In the genomic region with DNA sequence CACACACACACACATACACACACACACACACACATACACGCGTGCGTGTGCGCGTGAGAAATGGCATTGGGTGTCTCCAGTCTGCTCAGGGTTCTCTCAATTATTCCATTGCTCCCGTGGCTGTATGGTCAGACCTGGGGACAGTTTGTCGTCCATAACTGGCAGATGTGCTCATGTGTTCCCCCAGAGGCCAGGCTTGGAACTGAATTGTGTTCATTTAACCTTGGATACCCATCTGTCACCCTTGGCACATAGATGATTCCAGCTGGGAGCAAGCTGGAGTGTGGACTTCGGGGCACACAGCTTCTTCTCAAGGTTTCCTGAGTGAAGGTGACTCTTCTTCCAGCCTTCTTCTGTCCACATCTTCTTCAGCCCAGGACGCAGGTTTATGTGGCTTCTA, we compare ENCODE assay signal across 15 mouse cellular contexts. TPM values are rescaled to one million over a fixed set of nuclear protein-coding genes. Genes with fewer than 3 reads are reported as not detected.
DNase-seq lines count a peak whose midpoint lies in the region; ATAC-seq and TF ChIP-seq lines count a peak whose summit lies in the region.
"Had no signal": no experiment of that assay in that cellular context is flagged by ENCODE, and none has a peak within 500 bp of the region (broad histone marks: within the 10 kb centered on the region; RNA-seq: fewer than 3 reads in every experiment).

No protein-coding gene starts in this region.

- no peak overlapping the region for H3K4me2 ChIP-seq in heart, postnatal 0 days (ENCODE audit: low read depth, low read length)
- no peak overlapping the region for H3K4me2 ChIP-seq in liver, postnatal 0 days (ENCODE audit: low read depth, low read length)
- H3K4me2 ChIP-seq in liver, embryonic 11.5 days: no peak overlapping the region
- H3K4me2 ChIP-seq: limb, embryonic 15.5 days; neural tube, embryonic 15.5 days had no signal

- H3K9ac ChIP-seq in heart, postnatal 0 days (replicated peaks; ENCODE audit: low read depth, low read length): no peak overlapping the region
- H3K9ac ChIP-seq in liver, postnatal 0 days (replicated peaks): no peak overlapping the region
- H3K9ac ChIP-seq in liver, embryonic 11.5 days (ENCODE audit: low read depth, low read length): no peak overlapping the region
- H3K9ac ChIP-seq: limb, embryonic 15.5 days; neural tube, embryonic 15.5 days had no signal

- H3K9me3 ChIP-seq in heart, postnatal 0 days (replicated peaks; ENCODE audit: control insufficient read depth, low read length): no peaks in the 10 kb centered on the region
- H3K9me3 ChIP-seq in liver, postnatal 0 days (ENCODE audit: low read length): no peaks in the 10 kb centered on the region
- H3K9me3 ChIP-seq in liver, embryonic 11.5 days (ENCODE audit: control insufficient read depth, low read length): no peaks in the 10 kb centered on the region
- H3K9me3 ChIP-seq in limb, embryonic 10.5 days (replicated peaks): no peaks in the 10 kb centered on the region
- H3K9me3 ChIP-seq: limb, embryonic 15.5 days; neural tube, embryonic 15.5 days had no signal

- no peaks in the 10 kb centered on the region for H3K4me1 ChIP-seq in heart, postnatal 0 days (ENCODE audit: control insufficient read depth, insufficient read depth)
- peaks cover 4% of the 10 kb centered on the region; the same call in 1 of the 2 replicates for H3K4me1 ChIP-seq in liver, postnatal 0 days (ENCODE audit: insufficient read depth)
- no peaks in the 10 kb centered on the region for H3K4me1 ChIP-seq in liver, embryonic 11.5 days (replicated peaks; ENCODE audit: control insufficient read depth, insufficient read depth, low read length)
- H3K4me1 ChIP-seq in limb, embryonic 10.5 days: peaks cover 60% of the 10 kb centered on the region

- DNase-seq in heart, postnatal 0 days (ENCODE audit: low spot score): no peak
- no peak for DNase-seq in heart, adult 11 months
- DNase-seq in liver, postnatal 0 days: no peak
- DNase-seq in liver, embryonic 11.5 days (ENCODE audit: low spot score): no peak
- DNase-seq in ES-CJ7 (ENCODE audit: low read depth, low spot score): peak; percentile 30
- no peak for DNase-seq in limb, embryonic 10.5 days (ENCODE audit: low spot score)
- DNase-seq in adrenal gland, adult 18-20 months (ENCODE audit: low spot score in 2 of 2): no peak
- DNase-seq: adrenal gland, adult 8-10 months; cerebellum, adult 11 months; gastrocnemius, postnatal 14 days; lung, postnatal 10 days; thymus, postnatal 4 days had no signal

- no peaks in the 10 kb centered on the region for H3K36me3 ChIP-seq in heart, postnatal 0 days (replicated peaks; ENCODE audit: control insufficient read depth, insufficient read depth, low read length)
- no peaks in the 10 kb centered on the region for H3K36me3 ChIP-seq in liver, postnatal 0 days (replicated peaks; ENCODE audit: insufficient read depth, low read length)
- H3K36me3 ChIP-seq in liver, embryonic 11.5 days (ENCODE audit: control insufficient read depth, insufficient read depth, low read length): no peaks in the 10 kb centered on the region
- no peaks in the 10 kb centered on the region for H3K36me3 ChIP-seq in limb, embryonic 10.5 days
- H3K36me3 ChIP-seq: limb, embryonic 15.5 days; neural tube, embryonic 15.5 days had no signal

- H3K27me3 ChIP-seq in heart, postnatal 0 days (ENCODE audit: control insufficient read depth, insufficient read depth, low read length): no peaks in the 10 kb centered on the region
- no peaks in the 10 kb centered on the region for H3K27me3 ChIP-seq in liver, postnatal 0 days (ENCODE audit: insufficient read depth, low read length)
- H3K27me3 ChIP-seq in liver, embryonic 11.5 days (replicated peaks; ENCODE audit: control insufficient read depth, insufficient read depth, low read length): no peaks in the 10 kb centered on the region
- H3K27me3 ChIP-seq in limb, embryonic 10.5 days (ENCODE audit: low read depth, poor library complexity, severe bottlenecking): no peaks in the 10 kb centered on the region
- H3K27me3 ChIP-seq: limb, embryonic 15.5 days; neural tube, embryonic 15.5 days had no signal

- TF ChIP-seq CTCF in heart, postnatal 0 days (IDR thresholded peaks at IDR 0.05; ENCODE audit: low read depth): peak; percentile 31
- peak; percentile 26; the same call in 1 of the 2 replicates for TF ChIP-seq CTCF in liver, postnatal 0 days (IDR thresholded peaks at IDR 0.05; ENCODE audit: low read depth)

- no peak overlapping the region for H3K4me3 ChIP-seq in heart, postnatal 0 days (ENCODE audit: low read depth, low read length)
- H3K4me3 ChIP-seq in liver, postnatal 0 days (ENCODE audit: low read depth, low read length): no peak overlapping the region
- no peak overlapping the region for H3K4me3 ChIP-seq in liver, embryonic 11.5 days (ENCODE audit: low read depth, low read length)
- H3K4me3 ChIP-seq in limb, embryonic 10.5 days: no peak overlapping the region
- H3K4me3 ChIP-seq: limb, embryonic 15.5 days; neural tube, embryonic 15.5 days had no signal

- no peak overlapping the region for H3K27ac ChIP-seq in heart, postnatal 0 days (ENCODE audit: low read depth)
- H3K27ac ChIP-seq in liver, postnatal 0 days (ENCODE audit: low read depth): no peak overlapping the region
- H3K27ac ChIP-seq in liver, embryonic 11.5 days (ENCODE audit: low read depth, low read length): no peak overlapping the region
- H3K27ac ChIP-seq in limb, embryonic 10.5 days: peak overlapping the region; percentile 66; the same call in 1 of the 2 replicates
- H3K27ac ChIP-seq: limb, embryonic 15.5 days; neural tube, embryonic 15.5 days had no signal

- ATAC-seq in heart, postnatal 0 days (ENCODE audit: insufficient read depth, low read depth): no peak
- no peak for ATAC-seq in liver, postnatal 0 days
- ATAC-seq in liver, embryonic 11.5 days (replicated peaks; ENCODE audit: low FRiP score): no peak

- 76% methylated on average over 9 of the region's 9 CpGs for WGBS in heart, postnatal 0 days
- 73% methylated on average over 9 of the region's 9 CpGs for WGBS in liver, postnatal 0 days (ENCODE audit: insufficient replicate concordance)
- 75% methylated on average over 9 of the region's 9 CpGs for WGBS in liver, embryonic 11.5 days
- 85% methylated on average over 9 of the region's 9 CpGs for WGBS in limb, embryonic 10.5 days

- TF ChIP-seq EP300 in heart, postnatal 0 days (IDR thresholded peaks at IDR 0.05; ENCODE audit: low read depth): no peak
- TF ChIP-seq EP300 in liver, postnatal 0 days (IDR thresholded peaks at IDR 0.05; ENCODE audit: low read depth): no peak

RNA-seq across cellular contexts. Expression of a gene that starts 31.6 kb away (rescaled TPM):
- 12.0 and 14.3 TPM in 2 replicates for total RNA-seq in heart, postnatal 0 days (2014; rRNA removed; ENCODE audit: low replicate concordance)
- 9.0 and 9.7 TPM in 2 replicates for polyA plus RNA-seq in heart, postnatal 0 days (2015; fragmentation: Nextera tagmentation; extraction: Ambion mirVana)
- 0.15 and 0.24 TPM in 2 replicates for polyA plus RNA-seq in liver, postnatal 0 days (2015; fragmentation: Nextera tagmentation; extraction: Ambion mirVana)
- polyA plus RNA-seq in liver, embryonic 11.5 days (2014; fragmentation: Nextera tagmentation; extraction: Ambion mirVana): 3.3 TPM in 2 replicates
- 8.2 and 13.2 TPM in 2 replicates for polyA plus RNA-seq in limb, embryonic 10.5 days (2016; fragmentation: Nextera tagmentation; extraction: Ambion mirVana)
- under 1 TPM; 0.13 to 0.17 TPM for total RNA-seq in adrenal gland, adult 18-20 months (2021)
- total RNA-seq: ES-E14 had no signal
